Mouse (Mus musculus) CH12.LX (cell line): ENCODE data around the gene Aatf.

Experiments used
- CTCF ChIP-seq, 2 experiments: IDR thresholded peaks in 1 of 2; conservative IDR thresholded peaks in 1 of 2; 2 replicates each; pipeline ENCODE4 v1.5.1; 2011 to 2012; ENCODE audit warnings: low read depth in 2 of 2, low read length in 2 of 2, improper control_type of control experiment in 1 of 2, inconsistent platforms in 1 of 2, mild to moderate bottlenecking in 1 of 2, moderate library complexity in 1 of 2
- ELF1 ChIP-seq: IDR thresholded peaks from 2 replicates; pipeline ENCODE4 v1.6.1; 2014; ENCODE audit warnings: low read depth, mild to moderate bottlenecking, inconsistent platforms, low read length, improper control_type of control experiment
- EP300 ChIP-seq: IDR thresholded peaks from 2 replicates; pipeline ENCODE4 v1.6.1; 2011; ENCODE audit warnings: low read length, improper control_type of control experiment
- HCFC1 ChIP-seq: IDR thresholded peaks from 2 replicates; pipeline ENCODE4 v1.6.1; 2012; ENCODE audit warnings: low read depth, mild to moderate bottlenecking, inconsistent platforms, low read length, improper control_type of control experiment
- POLR2A ChIP-seq: IDR thresholded peaks from 2 replicates; pipeline ENCODE4 v1.6.1; 2011; ENCODE audit warnings: low read depth, mild to moderate bottlenecking, improper control_type of control experiment, low read length
- RCOR1 ChIP-seq: conservative IDR thresholded peaks from 2 replicates; pipeline ENCODE4 v1.6.1; 2012; ENCODE audit warnings: low read depth, mild to moderate bottlenecking, inconsistent platforms, low read length, improper control_type of control experiment
- SIN3A ChIP-seq: IDR thresholded peaks from 2 replicates; pipeline ENCODE4 v1.6.1; 2012; ENCODE audit warnings: low read length, improper control_type of control experiment, inconsistent platforms
- ZMIZ1 ChIP-seq: IDR thresholded peaks from 2 replicates; pipeline ENCODE4 v1.6.1; 2012; ENCODE audit warnings: low read depth, mild to moderate bottlenecking, inconsistent platforms, low read length, improper control_type of control experiment
- ZNF384 ChIP-seq: IDR thresholded peaks from 2 replicates; pipeline ENCODE4 v1.6.1; 2012; ENCODE audit warnings: low read depth, low read length, improper control_type of control experiment, inconsistent platforms

- no peak for TF ChIP-seq POLR2A
- TF ChIP-seq RCOR1 = no peak
- no peak for TF ChIP-seq EP300
- no peak for TF ChIP-seq CTCF (conservative IDR thresholded peaks at IDR 0.05 in 1 of 2, IDR thresholded peaks at IDR 0.05 in 1 of 2; ENCODE audit: low read depth in 2 of 2, low read length in 2 of 2)
- TF ChIP-seq HCFC1 = no peak
- no peak for TF ChIP-seq SIN3A
- no peak for TF ChIP-seq ELF1
- no peak for TF ChIP-seq ZNF384
- no peak for TF ChIP-seq ZMIZ1
Observed at GRCm38 (mm10) chr11:84520269-84521070, 7.1 kb upstream of the Aatf start.
